Mouse (Mus musculus): ENCODE results near the gene Maea. TPM values are rescaled to one million over a fixed set of nuclear protein-coding genes. Genes with fewer than 3 reads are reported as not detected.
"Not testable (repeated sequence)": the region's sequence is repeated elsewhere in the genome, so short reads cannot be mapped to it uniquely, and the experiment has no call there.

Gene Maea
- total and polyA plus RNA-seq, 2 experiments from 2014 or later, result 101 to 124 TPM

DNA sequence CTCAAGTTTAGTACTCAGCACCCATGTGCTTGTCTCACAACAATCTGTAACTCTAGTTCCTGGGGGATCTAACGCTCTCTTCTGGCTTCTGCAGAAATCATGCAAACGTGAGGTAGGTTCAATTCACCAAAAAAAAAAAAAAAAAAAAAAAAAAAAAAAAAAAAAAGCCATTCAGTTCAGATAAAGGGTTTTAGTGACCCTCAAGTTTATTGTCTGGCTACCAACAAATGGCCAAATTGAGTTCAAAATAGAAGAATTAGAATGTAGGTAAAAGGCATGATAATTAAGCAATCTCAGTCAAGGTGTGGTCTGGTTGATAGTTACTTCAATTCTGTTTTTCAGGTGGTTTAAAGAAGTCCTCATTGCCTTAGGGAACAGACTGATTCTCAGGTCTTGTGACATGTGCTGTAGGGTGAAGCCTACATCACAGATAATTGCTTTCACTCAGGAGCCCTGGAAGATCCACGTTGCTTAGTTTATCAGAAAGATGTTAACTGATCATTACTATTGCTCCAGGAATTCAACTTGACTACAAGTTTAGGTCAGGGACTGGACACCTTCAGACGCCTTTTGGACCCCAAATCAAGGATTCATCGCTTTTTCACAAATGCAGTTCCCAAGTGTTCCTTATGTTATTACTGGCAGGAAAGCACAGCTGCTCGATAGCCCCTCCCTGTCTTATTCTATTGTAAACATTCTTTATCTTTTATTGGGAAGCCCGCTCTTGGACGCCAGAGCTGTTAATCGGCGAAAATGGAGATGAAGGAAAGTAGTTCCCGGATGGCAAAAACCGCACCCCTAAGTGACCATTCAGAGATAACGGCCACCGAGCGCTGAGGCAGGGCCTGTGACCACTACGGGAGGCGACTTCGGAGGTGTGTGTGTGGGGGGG, 682 bp upstream of the Maea start:
- no peaks in the 10 kb centered on the region for H3K36me3 ChIP-seq (ENCODE audit: insufficient read depth)
- no peaks in the 10 kb centered on the region for H3K9me3 ChIP-seq (ENCODE audit: low read length)
- H3K4me2 ChIP-seq (ENCODE audit: low read depth), result peak overlapping the region; percentile 64
- no peak for DNase-seq
- no peaks in the 10 kb centered on the region for H3K27me3 ChIP-seq (ENCODE audit: insufficient read depth, low read length)
- ATAC-seq, result peak; percentile 15; the same call in 1 of the 2 replicates
- peak overlapping the region; percentile 99 for H3K4me3 ChIP-seq (ENCODE audit: low read depth, low read length)
- WGBS, result 22% methylated on average over 18 of the region's 18 CpGs
- H3K27ac ChIP-seq (ENCODE audit: low read depth, low read length), result peak overlapping the region; percentile 87
- no peak for TF ChIP-seq CTCF (IDR thresholded peaks at IDR 0.05; ENCODE audit: low read depth)
- peak overlapping the region; percentile 90 for H3K9ac ChIP-seq
- peaks cover 9% of the 10 kb centered on the region; the same call in 1 of the 2 replicates for H3K4me1 ChIP-seq (ENCODE audit: insufficient read depth)

DNA sequence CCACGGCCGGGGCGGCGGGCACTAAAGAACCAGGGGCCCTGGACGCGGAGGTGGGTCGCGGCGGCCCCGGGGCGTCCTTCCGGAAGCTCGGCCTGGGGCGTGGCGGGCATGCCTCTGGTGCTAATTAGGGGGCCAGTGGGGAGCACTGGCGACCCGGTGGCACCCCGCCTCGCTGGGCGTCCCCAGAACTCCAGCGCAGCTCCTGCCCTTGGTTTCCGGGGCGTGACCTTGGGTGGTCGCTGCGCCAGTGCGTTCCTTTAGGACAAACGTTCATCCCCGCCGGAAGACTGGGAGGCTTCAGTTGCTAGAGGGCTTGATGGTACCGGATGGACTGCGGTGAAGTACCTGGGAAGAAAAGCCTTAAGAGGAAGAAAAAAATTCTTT, 660 bp downstream of the Maea start:
- peak overlapping the region; percentile 90 for H3K9ac ChIP-seq
- peak overlapping the region; percentile 74 for H3K27ac ChIP-seq (ENCODE audit: low read depth, low read length)
- peak; percentile 17 for DNase-seq
- no peak for ATAC-seq
- no peaks in the 10 kb centered on the region for H3K9me3 ChIP-seq (ENCODE audit: low read length)
- H3K4me1 ChIP-seq (ENCODE audit: insufficient read depth), result peaks cover 9% of the 10 kb centered on the region; the same call in 1 of the 2 replicates
- peak overlapping the region; percentile 99 for H3K4me3 ChIP-seq (ENCODE audit: low read depth, low read length)
- TF ChIP-seq CTCF (IDR thresholded peaks at IDR 0.05; ENCODE audit: low read depth), result no peak
- H3K27me3 ChIP-seq (ENCODE audit: insufficient read depth, low read length), result no peaks in the 10 kb centered on the region
- H3K36me3 ChIP-seq (ENCODE audit: insufficient read depth), result no peaks in the 10 kb centered on the region; the same call in 1 of the 2 replicates
- peak overlapping the region; percentile 68 for H3K4me2 ChIP-seq (ENCODE audit: low read depth)
- under 1% methylated on average over 27 of the region's 31 CpGs for WGBS

DNA sequence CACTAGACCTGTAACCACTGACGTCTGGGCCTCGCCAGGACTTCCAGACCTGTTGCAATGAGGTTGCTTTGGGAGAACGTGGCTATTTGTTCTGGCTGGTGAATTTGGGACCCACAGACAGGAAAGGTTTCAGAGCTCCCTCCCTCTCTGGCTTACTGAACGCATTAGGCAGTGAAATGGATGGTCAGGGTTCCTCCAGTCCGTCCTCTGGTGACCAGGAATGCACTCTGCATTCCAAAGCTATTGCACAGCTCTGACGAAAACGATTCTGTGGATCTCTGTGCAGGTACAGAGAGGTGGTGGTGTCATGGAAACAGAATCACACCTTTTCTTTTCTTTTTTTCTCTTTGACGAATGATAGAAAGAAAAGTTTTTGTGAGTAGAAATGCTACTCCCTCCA, 1.9 kb downstream of the Maea start:
- H3K4me1 ChIP-seq (ENCODE audit: insufficient read depth), result peaks cover 9% of the 10 kb centered on the region; the same call in 1 of the 2 replicates
- H3K4me3 ChIP-seq (ENCODE audit: low read depth, low read length), result no peak overlapping the region; the same call in 1 of the 2 replicates
- H3K9ac ChIP-seq, result no peak overlapping the region
- no peaks in the 10 kb centered on the region for H3K27me3 ChIP-seq (ENCODE audit: insufficient read depth, low read length)
- H3K36me3 ChIP-seq (ENCODE audit: insufficient read depth), result no peaks in the 10 kb centered on the region; the same call in 1 of the 2 replicates
- ATAC-seq (no peak), DNase-seq (no peak)
- no peak for TF ChIP-seq CTCF (IDR thresholded peaks at IDR 0.05; ENCODE audit: low read depth)
- WGBS, result 79% methylated on average over 8 of the region's 8 CpGs
- H3K4me2 ChIP-seq (ENCODE audit: low read depth), result peak overlapping the region; percentile 68; the same call in 1 of the 2 replicates
- no peaks in the 10 kb centered on the region for H3K9me3 ChIP-seq (ENCODE audit: low read length)
- H3K27ac ChIP-seq (ENCODE audit: low read depth, low read length), result no peak overlapping the region

DNA sequence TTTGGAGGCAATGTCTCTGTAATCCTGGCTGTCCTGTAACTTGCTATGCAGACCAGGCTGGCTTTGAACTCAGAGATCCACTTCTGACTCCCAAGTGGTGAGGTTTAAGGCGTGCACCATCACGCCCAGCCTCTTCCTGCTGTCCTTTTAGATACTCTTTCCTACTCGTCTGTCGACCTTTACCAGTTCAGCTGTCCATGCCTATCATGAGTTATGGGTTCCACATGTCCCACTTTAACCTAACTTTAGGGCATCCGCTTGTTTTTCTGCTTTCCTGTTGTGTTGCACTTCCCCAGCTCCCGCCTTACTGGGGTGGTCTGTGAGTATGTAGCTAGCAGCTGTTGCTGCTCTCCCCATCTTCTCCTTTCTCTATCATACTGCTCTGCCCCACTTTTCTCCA, 5.9 kb downstream of the Maea start:
- TF ChIP-seq CTCF (IDR thresholded peaks at IDR 0.05; ENCODE audit: low read depth), result no peak
- H3K9me3 ChIP-seq (ENCODE audit: low read length), result no peaks in the 10 kb centered on the region
- H3K9ac ChIP-seq, result no peak overlapping the region
- H3K36me3 ChIP-seq (ENCODE audit: insufficient read depth), result peaks cover 1% of the 10 kb centered on the region; the same call in 1 of the 2 replicates
- no peaks in the 10 kb centered on the region for H3K27me3 ChIP-seq (ENCODE audit: insufficient read depth, low read length)
- H3K4me2 ChIP-seq (ENCODE audit: low read depth), result no peak overlapping the region
- no peak overlapping the region for H3K27ac ChIP-seq (ENCODE audit: low read depth, low read length)
- no peak for ATAC-seq
- 92% methylated on average over 6 of the region's 6 CpGs for WGBS
- H3K4me3 ChIP-seq (ENCODE audit: low read depth, low read length), result no peak overlapping the region
- peaks cover 4% of the 10 kb centered on the region; the same call in 1 of the 2 replicates for H3K4me1 ChIP-seq (ENCODE audit: insufficient read depth)
- DNase-seq, result no peak

DNA sequence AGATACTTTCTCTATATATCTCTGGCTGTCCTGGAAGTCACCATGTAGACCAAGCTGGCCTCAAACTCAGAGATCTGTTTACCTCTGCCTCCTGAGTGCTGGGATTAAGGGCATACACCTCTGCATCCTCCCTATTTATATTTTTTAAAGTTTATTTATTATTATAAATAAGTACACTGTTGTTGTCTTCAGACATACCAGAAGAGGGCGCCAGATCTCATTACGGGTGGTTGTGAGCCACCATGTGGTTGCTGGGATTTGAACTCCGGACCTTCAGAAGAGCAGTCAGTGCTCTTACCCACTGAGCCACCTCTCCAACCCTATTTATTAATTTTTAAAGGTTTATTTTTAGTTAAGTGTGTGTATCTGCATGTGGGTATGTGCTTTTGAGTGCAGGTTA, 6.9 kb downstream of the Maea start:
- H3K9me3 ChIP-seq (ENCODE audit: low read length); H3K9ac ChIP-seq; H3K4me2 ChIP-seq (ENCODE audit: low read depth); H3K27ac ChIP-seq (ENCODE audit: low read depth, low read length); H3K27me3 ChIP-seq (ENCODE audit: insufficient read depth, low read length); H3K36me3 ChIP-seq (ENCODE audit: insufficient read depth); H3K4me3 ChIP-seq (ENCODE audit: low read depth, low read length); DNase-seq; H3K4me1 ChIP-seq (ENCODE audit: insufficient read depth); ATAC-seq: not testable (repeated sequence)
- 64% methylated on average over 3 of the region's 3 CpGs for WGBS

DNA sequence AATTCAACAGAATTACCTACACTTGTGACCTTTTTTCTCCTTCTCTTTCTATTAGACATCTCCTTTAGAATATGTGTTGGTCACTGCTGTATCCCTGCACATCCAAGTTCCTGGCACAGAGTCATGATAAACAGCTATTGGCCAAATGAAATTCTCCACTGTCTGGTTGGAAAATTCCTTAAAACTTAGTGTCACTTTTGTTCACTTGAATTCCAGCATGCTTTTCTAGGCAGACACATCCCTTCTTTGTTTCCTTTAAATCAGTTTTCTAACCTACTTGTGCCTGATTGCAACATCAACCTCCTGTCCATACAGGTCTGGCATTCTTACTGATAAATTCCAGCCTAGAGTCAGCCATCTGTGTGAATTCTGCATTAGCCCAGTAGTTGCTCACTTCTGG, 7.5 kb downstream of the Maea start:
- TF ChIP-seq CTCF (IDR thresholded peaks at IDR 0.05; ENCODE audit: low read depth), result no peak
- no peak for ATAC-seq
- no peak overlapping the region for H3K4me2 ChIP-seq (ENCODE audit: low read depth)

DNA sequence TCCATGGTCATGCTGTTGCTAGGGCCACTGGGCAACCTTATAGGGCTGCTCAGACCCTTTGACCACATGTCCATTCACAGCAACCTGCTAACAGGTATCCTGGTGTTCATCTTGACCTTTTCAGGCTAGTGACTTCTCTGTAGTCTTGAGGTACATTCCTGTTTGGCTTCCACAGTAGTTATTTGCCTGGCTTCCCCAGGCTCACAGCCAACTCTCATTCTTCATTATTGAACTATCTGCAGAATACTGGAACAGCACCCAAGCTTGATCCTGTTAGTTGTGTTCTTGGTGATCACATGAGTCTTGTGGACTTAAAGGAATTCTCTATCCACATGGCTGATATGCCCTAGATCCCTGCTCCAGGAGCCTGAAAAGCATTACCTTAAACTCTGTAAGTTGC, 8.3 kb downstream of the Maea start:
- Histone ChIP-seq H3K36me3 (ENCODE audit: insufficient read depth) (peaks cover 4% of the 10 kb centered on the region; the same call in 1 of the 2 replicates), H3K4me3 (ENCODE audit: low read depth, low read length) (no peak overlapping the region), H3K9me3 (ENCODE audit: low read length) (no peaks in the 10 kb centered on the region), H3K27me3 (ENCODE audit: insufficient read depth, low read length) (no peaks in the 10 kb centered on the region), H3K4me1 (ENCODE audit: insufficient read depth) (no peaks in the 10 kb centered on the region), H3K4me2 (ENCODE audit: low read depth) (no peak overlapping the region), H3K27ac (ENCODE audit: low read depth, low read length) (no peak overlapping the region), H3K9ac (no peak overlapping the region)
- ATAC-seq (no peak), DNase-seq (no peak)
- TF ChIP-seq CTCF (IDR thresholded peaks at IDR 0.05; ENCODE audit: low read depth), result no peak

More for the DNA sequence above, 7.5 kb downstream of the Maea start:
- Histone ChIP-seq H3K9ac (no peak overlapping the region), H3K4me1 (ENCODE audit: insufficient read depth) (no peaks in the 10 kb centered on the region), H3K4me3 (ENCODE audit: low read depth, low read length) (no peak overlapping the region), H3K36me3 (ENCODE audit: insufficient read depth) (peaks cover 4% of the 10 kb centered on the region; the same call in 1 of the 2 replicates), H3K27ac (ENCODE audit: low read depth, low read length) (no peak overlapping the region), H3K27me3 (ENCODE audit: insufficient read depth, low read length) (no peaks in the 10 kb centered on the region), H3K9me3 (ENCODE audit: low read length) (no peaks in the 10 kb centered on the region)
- DNase-seq, result no peak

Measured in forebrain, postnatal 0 days (tissue).